Mouse (Mus musculus) hindbrain, embryonic 12.5 days (tissue): ENCODE results near the gene Slc16a6. TPM values are rescaled to one million over a fixed set of nuclear protein-coding genes. Genes with fewer than 3 reads are reported as not detected.

ENCODE experiments used
- ATAC-seq: fragments of 200-750 bp; cut with Nextera tagmentation; 2 replicates; pipeline ENCODE4 v1.8.0; 2017; ENCODE audit warnings: moderate TSS enrichment; ENCODE audit not compliant: low FRiP score
- H3K27ac ChIP-seq: fragments of 300-500 bp; sonication (generic); 2 replicates; pipeline ENCODE4 v1.5.1; 2016; ENCODE audit warnings: mild to moderate bottlenecking
- H3K27me3 ChIP-seq: fragments of 300-500 bp; sonication (generic); 2 replicates; pipeline ENCODE4 v1.6.1; 2016; ENCODE audit warnings: mild to moderate bottlenecking
- H3K36me3 ChIP-seq: fragments of 300-500 bp; sonication (generic); 2 replicates; pipeline ENCODE4 v1.6.1; 2016; ENCODE audit warnings: mild to moderate bottlenecking
- H3K4me1 ChIP-seq: fragments of 300-500 bp; sonication (generic); 2 replicates; pipeline ENCODE4 v1.6.1; 2016
- H3K4me2 ChIP-seq: fragments of 300-500 bp; sonication (generic); replicated peaks from 2 replicates; pipeline ENCODE4 v1.6.1; 2016; ENCODE audit warnings: mild to moderate bottlenecking
- H3K4me3 ChIP-seq: fragments of 300-500 bp; sonication (generic); 2 replicates; pipeline ENCODE4 v1.5.1; 2016; ENCODE audit warnings: mild to moderate bottlenecking
- H3K9ac ChIP-seq: fragments of 300-500 bp; sonication (generic); 2 replicates; pipeline ENCODE4 v1.6.1; 2016; ENCODE audit warnings: mild to moderate bottlenecking, moderate library complexity
- H3K9me3 ChIP-seq: fragments of 300-500 bp; sonication (generic); replicated peaks from 2 replicates; pipeline ENCODE4 v1.6.1; 2016; ENCODE audit warnings: mild to moderate bottlenecking
- WGBS: fragments of 180-500 bp; shearing (Covaris S2); methylation state at CpG from one replicate; pipeline ENCODE4 v1.1.7; 2016; 5-methylcytosine and 5-hydroxymethylcytosine counted together
- polyA plus RNA-seq: library from polyadenylated mRNA; unstranded; fragments of >200 nt; fragmentation: Nextera tagmentation; extraction: Ambion mirVana; gene quantifications from 2 replicates; pipeline ENCODE4 v1.2.1, GENCODE M21; 2016

Slc16a6 gene
- polyA plus RNA-seq, 1 experiment from 2014 or later, result 4.0 TPM

- Histone ChIP-seq H3K9me3 (no peaks in the 10 kb centered on the region), H3K27me3 (peaks cover 8% of the 10 kb centered on the region; the same call in 1 of the 2 replicates), H3K9ac (no peak overlapping the region), H3K4me3 (no peak overlapping the region), H3K27ac (no peak overlapping the region), H3K4me1 (peaks cover 7% of the 10 kb centered on the region; the same call in 1 of the 2 replicates), H3K36me3 (peaks cover 25% of the 10 kb centered on the region), H3K4me2 (peak overlapping the region; percentile 67; the same call in 1 of the 2 replicates)
- ATAC-seq, result no peak
- WGBS, result 58% methylated on average over 4 of the region's 4 CpGs
Observed at GRCm38 (mm10) chr11:109440641-109441040, 32.8 kb downstream of the Slc16a6 start.

GRCm38 (mm10) chr11:109439829-109440340 lies 33.5 kb downstream of the Slc16a6 start:
- Histone ChIP-seq H3K4me3 (peak overlapping the region; percentile 38), H3K9ac (peak overlapping the region; percentile 64), H3K4me2 (peak overlapping the region; percentile 67), H3K36me3 (peaks cover 32% of the 10 kb centered on the region), H3K9me3 (no peaks in the 10 kb centered on the region), H3K27me3 (peaks cover 8% of the 10 kb centered on the region; the same call in 1 of the 2 replicates), H3K27ac (no peak overlapping the region), H3K4me1 (peaks cover 7% of the 10 kb centered on the region; the same call in 1 of the 2 replicates)
- WGBS, result 2% methylated on average over 32 of the region's 32 CpGs
- peak; percentile 58 for ATAC-seq

- Histone ChIP-seq H3K27ac (no peak overlapping the region), H3K36me3 (peaks cover 39% of the 10 kb centered on the region), H3K9me3 (no peaks in the 10 kb centered on the region), H3K4me1 (peaks cover 7% of the 10 kb centered on the region; the same call in 1 of the 2 replicates), H3K4me3 (no peak overlapping the region), H3K9ac (peak overlapping the region; percentile 64; the same call in 1 of the 2 replicates), H3K27me3 (peaks cover 8% of the 10 kb centered on the region; the same call in 1 of the 2 replicates), H3K4me2 (peak overlapping the region; percentile 67)
- 15% methylated on average over 5 of the region's 5 CpGs for WGBS
- ATAC-seq, result peak; percentile 42; the same call in 1 of the 2 replicates
Observed at GRCm38 (mm10) chr11:109439209-109439608, 34.2 kb downstream of the Slc16a6 start.

- Histone ChIP-seq H3K36me3 (peaks cover 51% of the 10 kb centered on the region), H3K9ac (no peak overlapping the region), H3K4me2 (no peak overlapping the region), H3K4me1 (peaks cover 7% of the 10 kb centered on the region; the same call in 1 of the 2 replicates), H3K4me3 (no peak overlapping the region), H3K27me3 (peaks cover 8% of the 10 kb centered on the region; the same call in 1 of the 2 replicates), H3K27ac (no peak overlapping the region), H3K9me3 (no peaks in the 10 kb centered on the region)
- 63% methylated on average over 7 of the region's 8 CpGs for WGBS
- no peak for ATAC-seq
Observed at GRCm38 (mm10) chr11:109436889-109437288, 36.5 kb downstream of the Slc16a6 start.

- no peak overlapping the region for H3K4me3 ChIP-seq
- ATAC-seq, result no peak
- no peaks in the 10 kb centered on the region for H3K9me3 ChIP-seq
- no peak overlapping the region for H3K9ac ChIP-seq
- H3K4me1 ChIP-seq, result peaks cover 5% of the 10 kb centered on the region
- WGBS, result 95% methylated on average over 16 of the region's 16 CpGs
- H3K27me3 ChIP-seq, result no peaks in the 10 kb centered on the region
- no peak overlapping the region for H3K4me2 ChIP-seq
- H3K27ac ChIP-seq, result no peak overlapping the region
- peaks cover 71% of the 10 kb centered on the region for H3K36me3 ChIP-seq
Observed at GRCm38 (mm10) chr11:109434233-109434798, 39.1 kb downstream of the Slc16a6 start.

- no peaks in the 10 kb centered on the region for H3K9me3 ChIP-seq
- 90% methylated on average over 5 of the region's 5 CpGs for WGBS
- no peaks in the 10 kb centered on the region for H3K27me3 ChIP-seq
- no peak overlapping the region for H3K9ac ChIP-seq
- no peak overlapping the region for H3K27ac ChIP-seq
- peak overlapping the region; percentile 64; the same call in 1 of the 2 replicates for H3K4me3 ChIP-seq
- peak overlapping the region; percentile 53 for H3K4me2 ChIP-seq
- H3K4me1 ChIP-seq, result peaks cover 14% of the 10 kb centered on the region
- ATAC-seq, result no peak
- peaks cover 29% of the 10 kb centered on the region for H3K36me3 ChIP-seq
Observed at GRCm38 (mm10) chr11:109427353-109427752, 46.0 kb downstream of the Slc16a6 start.

GRCm38 (mm10) chr11:109426272-109426586 lies 47.2 kb downstream of the Slc16a6 start:
- Histone ChIP-seq H3K36me3 (peaks cover 24% of the 10 kb centered on the region), H3K4me3 (peak overlapping the region; percentile 64), H3K4me2 (peak overlapping the region; percentile 53), H3K9me3 (0 out of 2 replicates have a peak, but pooled peaks cover 3% of the 10 kb centered on the region), H3K4me1 (peaks cover 10% of the 10 kb centered on the region), H3K27ac (peak overlapping the region; percentile 87), H3K27me3 (no peaks in the 10 kb centered on the region), H3K9ac (peak overlapping the region; percentile 81)
- WGBS, result 0% methylated on average over 11 of the region's 11 CpGs
- ATAC-seq, result no peak

- Histone ChIP-seq H3K4me2 (peak within 1 kb of the TSS; percentile 53), H3K27me3 (no peaks in the 10 kb centered on the region), H3K4me1 (peaks cover 10% of the 10 kb centered on the region), H3K36me3 (peaks cover 20% of the 10 kb centered on the region), H3K4me3 (peak within 1 kb of the TSS; percentile 64), H3K27ac (peak within 1 kb of the TSS; percentile 87), H3K9me3 (0 out of 2 replicates have a peak, but pooled peaks cover 3% of the 10 kb centered on the region), H3K9ac (peak within 1 kb of the TSS; percentile 81)
- peak; percentile 97 for ATAC-seq
- under 1% methylated on average over 64 of the region's 65 CpGs for WGBS
Observed at GRCm38 (mm10) chr11:109425392-109426271, 47.8 kb downstream of the Slc16a6 start, which contains the start of gene Amz2. Gene Amz2 (plus strand): TSS chr11:109425946.

GRCm38 (mm10) chr11:109423294-109423693 lies 50.1 kb downstream of the Slc16a6 start:
- Histone ChIP-seq H3K9ac (no peak overlapping the region), H3K4me1 (peaks cover 10% of the 10 kb centered on the region), H3K36me3 (no peaks in the 10 kb centered on the region), H3K9me3 (0 out of 2 replicates have a peak, but pooled peaks cover 3% of the 10 kb centered on the region), H3K27ac (no peak overlapping the region), H3K27me3 (0 out of 2 replicates have a peak, but pooled peaks cover 3% of the 10 kb centered on the region), H3K4me2 (no peak overlapping the region), H3K4me3 (no peak overlapping the region)
- WGBS, result 77% methylated on average over 1 of the region's 1 CpGs
- no peak for ATAC-seq

- H3K4me1 ChIP-seq, result peaks cover 8% of the 10 kb centered on the region
- H3K27me3 ChIP-seq, result 0 out of 2 replicates have a peak, but pooled peaks cover 3% of the 10 kb centered on the region
- H3K27ac ChIP-seq, result no peak overlapping the region
- no peak overlapping the region for H3K9ac ChIP-seq
- no peak for ATAC-seq
- WGBS, result 98% methylated on average over 4 of the region's 4 CpGs
- no peak overlapping the region for H3K4me2 ChIP-seq
- 0 out of 2 replicates have a peak, but pooled peaks cover 3% of the 10 kb centered on the region for H3K9me3 ChIP-seq
- H3K36me3 ChIP-seq, result no peaks in the 10 kb centered on the region
- H3K4me3 ChIP-seq, result no peak overlapping the region
Observed at GRCm38 (mm10) chr11:109422263-109422662, 51.1 kb downstream of the Slc16a6 start.

- H3K27ac ChIP-seq, result no peak overlapping the region
- no peaks in the 10 kb centered on the region for H3K36me3 ChIP-seq
- no peak overlapping the region for H3K9ac ChIP-seq
- H3K4me2 ChIP-seq, result no peak overlapping the region
- no peak overlapping the region for H3K4me3 ChIP-seq
- H3K27me3 ChIP-seq, result 0 out of 2 replicates have a peak, but pooled peaks cover 3% of the 10 kb centered on the region
- no peaks in the 10 kb centered on the region for H3K4me1 ChIP-seq
- H3K9me3 ChIP-seq, result 0 out of 2 replicates have a peak, but pooled peaks cover 3% of the 10 kb centered on the region
- no peak for ATAC-seq
- WGBS, result 89% methylated on average over 5 of the region's 5 CpGs
Observed at GRCm38 (mm10) chr11:109421205-109421604, 52.2 kb downstream of the Slc16a6 start.

- H3K9ac ChIP-seq, result no peak overlapping the region
- 0 out of 2 replicates have a peak, but pooled peaks cover 3% of the 10 kb centered on the region for H3K27me3 ChIP-seq
- no peaks in the 10 kb centered on the region for H3K36me3 ChIP-seq
- no peak overlapping the region for H3K4me2 ChIP-seq
- no peak overlapping the region for H3K4me3 ChIP-seq
- H3K9me3 ChIP-seq, result 0 out of 2 replicates have a peak, but pooled peaks cover 3% of the 10 kb centered on the region
- H3K4me1 ChIP-seq, result no peaks in the 10 kb centered on the region
- no peak for ATAC-seq
- WGBS, result 87% methylated on average over 14 of the region's 14 CpGs
- no peak overlapping the region for H3K27ac ChIP-seq
Observed at GRCm38 (mm10) chr11:109420567-109420962, 52.8 kb downstream of the Slc16a6 start.
